Mouse (Mus musculus) G1E (cell line): ENCODE measurements around the gene Rgs6.

Source experiments
- CTCF ChIP-seq: IDR thresholded peaks from 2 replicates; pipeline ENCODE4 v1.5.1; 2012; ENCODE audit warnings: low read depth, low read length, inconsistent platforms, mixed read lengths
- TAL1 ChIP-seq: conservative IDR thresholded peaks from 2 replicates; pipeline ENCODE4 v1.6.1; 2012; ENCODE audit warnings: low read depth, low read length, inconsistent platforms, mixed read lengths

GRCm38 (mm10) chr12:83211146-83211822 is 623.2 kb downstream of the Rgs6 start:
- TF ChIP-seq CTCF: no peak
- no peak for TF ChIP-seq TAL1
